Mouse (Mus musculus) thymus, postnatal 0 days (tissue): ENCODE results near the gene Magea2. TPM values are rescaled to one million over a fixed set of nuclear protein-coding genes. Genes with fewer than 3 reads are reported as not detected.
"Not testable (repeated sequence)": the region's sequence is repeated elsewhere in the genome, so short reads cannot be mapped to it uniquely, and the experiment has no call there.

ENCODE experiments used
- DNase-seq: peaks from one replicate; pipeline ENCODE4 v3.0.0-alpha.2; 2015; ENCODE audit warnings: low spot score
- polyA plus RNA-seq: library from polyadenylated mRNA; unstranded; fragments of >200 nt; fragmentation: Nextera tagmentation; extraction: Ambion mirVana; gene quantifications from 2 replicates; pipeline ENCODE4 v1.2.1, GENCODE M21; 2015

Gene Magea2
- polyA plus RNA-seq = not detected in 2 replicates

DNA sequence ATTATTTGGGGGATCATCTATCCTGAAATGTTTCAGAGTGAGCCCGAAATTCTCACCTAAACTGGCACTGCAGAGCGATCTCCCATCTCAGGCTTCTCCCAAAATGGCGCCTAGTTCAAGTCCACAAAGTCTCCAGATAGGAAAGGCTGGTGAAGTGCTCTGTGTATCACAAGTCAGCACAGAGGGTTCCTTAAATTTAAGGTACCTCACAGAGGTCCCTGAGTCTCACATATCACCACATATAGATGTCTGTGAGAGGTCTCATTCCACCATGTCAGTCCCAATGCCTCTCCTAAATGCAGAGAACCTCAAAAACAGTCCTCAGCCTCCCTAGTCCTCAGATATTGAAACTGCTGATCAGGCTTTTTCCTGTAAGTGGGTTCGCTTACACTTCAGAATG, at the start of gene Magea2:
TSS of gene Magea2 (minus strand) at position 101 of the 400 bp plus-strand sequence.
- not testable (repeated sequence) for DNase-seq

GRCm38 (mm10) chrX:155128312-155128711, 34.8 kb upstream of the Magea2 start, which contains the start of gene Cldn34b2:
TSS of gene Cldn34b2 (minus strand) at chrX:155128412.
- DNase-seq = not testable (repeated sequence)

DNA sequence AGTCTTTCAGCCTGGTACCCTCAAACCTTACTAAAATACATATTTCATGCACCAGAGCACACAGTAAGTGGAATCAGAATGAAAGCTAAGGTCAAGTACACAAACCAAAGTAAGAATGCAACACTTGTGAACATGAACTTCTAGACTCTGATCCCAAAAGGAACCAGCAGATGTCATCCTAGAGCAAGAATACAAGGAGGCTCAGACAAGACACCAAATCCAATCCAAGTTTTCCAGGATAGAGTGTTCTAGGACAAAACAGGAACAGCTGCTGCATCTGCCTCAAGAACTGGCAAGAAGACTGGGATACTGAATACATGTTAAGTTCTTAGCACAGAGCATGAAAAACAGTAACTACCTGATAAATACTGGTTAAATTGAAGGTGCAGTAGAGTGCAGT, 4.6 kb upstream of the Magea2 start:
- DNase-seq = no peak

- DNase-seq = not testable (repeated sequence)
Observed at GRCm38 (mm10) chrX:155089693-155090092, 3.8 kb downstream of the Magea2 start, which contains the start of gene Magea1. TSS of gene Magea1 (minus strand) at chrX:155089793.

DNA sequence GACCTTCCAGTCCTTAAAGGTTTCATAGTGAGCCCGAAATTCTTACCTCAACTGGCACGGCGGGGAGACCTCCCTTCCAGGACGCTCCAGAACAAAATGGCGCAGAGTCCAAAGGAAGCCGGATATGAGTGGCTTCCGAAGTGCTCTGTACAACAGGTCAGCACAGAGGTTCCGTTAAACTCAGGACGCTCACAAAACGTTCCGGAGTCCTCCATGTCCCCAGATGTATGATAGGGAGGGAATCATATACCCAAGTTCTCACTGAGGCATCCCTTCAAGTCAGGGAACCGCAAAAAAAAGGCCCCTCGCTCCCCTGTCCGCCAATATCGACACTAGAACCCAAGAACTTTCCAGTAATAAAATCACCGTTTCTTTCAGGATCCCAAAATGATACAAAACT, 30.4 kb downstream of the Magea2 start, which contains the start of gene Magea5:
TSS of gene Magea5 (minus strand) at position 101 of the 400 bp plus-strand sequence.
- DNase-seq = not testable (repeated sequence)

- DNase-seq = not testable (repeated sequence)
Observed at GRCm38 (mm10) chrX:154995750-154996149, 97.7 kb downstream of the Magea2 start, which contains the start of gene Magea8. TSS of gene Magea8 (minus strand) at chrX:154995850.

Other genes starting within 250 kb of the Magea2 start
- not detected in 2 replicates for gene Cldn34b1, start 203.4 kb downstream of the Magea2 start, polyA plus RNA-seq
- gene Magea6, start 157.7 kb downstream of the Magea2 start, polyA plus RNA-seq = not detected in 2 replicates
- gene Magea3, start 144.2 kb downstream of the Magea2 start, polyA plus RNA-seq = not detected in 2 replicates
- gene Magea8, start 97.8 kb downstream of the Magea2 start, polyA plus RNA-seq = not detected in 2 replicates
- gene Magea5, start 30.5 kb downstream of the Magea2 start, polyA plus RNA-seq = not detected in 2 replicates
- not detected in 2 replicates for gene Magea1, start 3.9 kb downstream of the Magea2 start, polyA plus RNA-seq
- not detected in 2 replicates for gene Cldn34b2, start 34.7 kb upstream of the Magea2 start, polyA plus RNA-seq
- 212 and 244 TPM in 2 replicates for gene Sat1, start 122.8 kb upstream of the Magea2 start, polyA plus RNA-seq
- gene Acot9, start 168.8 kb upstream of the Magea2 start, polyA plus RNA-seq = 40.7 and 42.9 TPM in 2 replicates
- gene Prdx4, start 247.1 kb upstream of the Magea2 start, polyA plus RNA-seq = 83.4 and 93.1 TPM in 2 replicates